Mouse (Mus musculus): ENCODE data around the gene Mog. TPM values are rescaled to one million over a fixed set of nuclear protein-coding genes. Genes with fewer than 3 reads are reported as not detected.

The Mog gene
- polyA plus RNA-seq, 1 experiment from 2014 or later = not detected

DNA sequence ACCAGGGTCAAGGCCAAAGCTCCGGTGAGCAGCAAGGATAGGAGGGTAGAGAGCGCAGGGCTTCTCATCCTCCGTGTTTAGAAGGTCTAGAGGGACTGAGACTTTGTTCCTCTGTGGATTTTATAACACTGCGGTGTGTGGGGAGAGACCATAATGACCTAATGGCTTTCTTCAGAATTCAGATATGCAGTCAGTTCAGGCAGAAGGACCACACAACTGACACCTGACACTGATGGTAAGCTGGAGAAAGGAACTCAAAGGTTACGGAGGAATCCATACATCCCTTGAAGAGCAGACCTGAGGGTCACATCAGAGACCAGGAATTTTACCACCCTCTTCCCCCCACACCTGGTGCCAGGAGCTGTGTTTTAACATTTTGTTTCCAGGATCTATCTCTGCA, 33.8 kb downstream of the Mog start, which contains the start of gene H2-M5:
Gene H2-M5 (minus strand): TSS at position 101 of the 400 bp plus-strand sequence.
- Histone ChIP-seq H3K4me1 (0 out of 2 replicates have a peak, but pooled peaks cover 3% of the 10 kb centered on the region), H3K9me3 (no peaks in the 10 kb centered on the region), H3K9ac (no peak within 1 kb of the TSS), H3K36me3 (no peaks in the 10 kb centered on the region), H3K27me3 (peaks cover 31% of the 10 kb centered on the region), H3K27ac (no peak within 1 kb of the TSS), H3K4me3 (0 out of 2 replicates have a peak within 1 kb of the TSS, but pooled peaks have one; percentile 3), H3K4me2 (peak within 1 kb of the TSS; percentile 27; the same call in 1 of the 2 replicates)
- no peak for ATAC-seq (ENCODE audit: insufficient number of reproducible peaks, low FRiP score, low TSS enrichment, low read depth)
- 27% methylated on average over 5 of the region's 5 CpGs for WGBS

GRCm38 (mm10) chr17:36988475-36988874, 34.7 kb downstream of the Mog start:
- Histone ChIP-seq H3K36me3 (no peaks in the 10 kb centered on the region), H3K27me3 (peaks cover 31% of the 10 kb centered on the region), H3K9ac (no peak overlapping the region), H3K9me3 (no peaks in the 10 kb centered on the region), H3K27ac (no peak overlapping the region), H3K4me1 (0 out of 2 replicates have a peak, but pooled peaks cover 3% of the 10 kb centered on the region), H3K4me2 (peak overlapping the region; percentile 27; the same call in 1 of the 2 replicates), H3K4me3 (0 out of 2 replicates have a peak overlapping the region, but pooled peaks have one; percentile 3)
- peak; percentile 35; the same call in 1 of the 2 replicates for ATAC-seq (ENCODE audit: insufficient number of reproducible peaks, low FRiP score, low TSS enrichment, low read depth)
- 8% methylated on average over 24 of the region's 24 CpGs for WGBS

DNA sequence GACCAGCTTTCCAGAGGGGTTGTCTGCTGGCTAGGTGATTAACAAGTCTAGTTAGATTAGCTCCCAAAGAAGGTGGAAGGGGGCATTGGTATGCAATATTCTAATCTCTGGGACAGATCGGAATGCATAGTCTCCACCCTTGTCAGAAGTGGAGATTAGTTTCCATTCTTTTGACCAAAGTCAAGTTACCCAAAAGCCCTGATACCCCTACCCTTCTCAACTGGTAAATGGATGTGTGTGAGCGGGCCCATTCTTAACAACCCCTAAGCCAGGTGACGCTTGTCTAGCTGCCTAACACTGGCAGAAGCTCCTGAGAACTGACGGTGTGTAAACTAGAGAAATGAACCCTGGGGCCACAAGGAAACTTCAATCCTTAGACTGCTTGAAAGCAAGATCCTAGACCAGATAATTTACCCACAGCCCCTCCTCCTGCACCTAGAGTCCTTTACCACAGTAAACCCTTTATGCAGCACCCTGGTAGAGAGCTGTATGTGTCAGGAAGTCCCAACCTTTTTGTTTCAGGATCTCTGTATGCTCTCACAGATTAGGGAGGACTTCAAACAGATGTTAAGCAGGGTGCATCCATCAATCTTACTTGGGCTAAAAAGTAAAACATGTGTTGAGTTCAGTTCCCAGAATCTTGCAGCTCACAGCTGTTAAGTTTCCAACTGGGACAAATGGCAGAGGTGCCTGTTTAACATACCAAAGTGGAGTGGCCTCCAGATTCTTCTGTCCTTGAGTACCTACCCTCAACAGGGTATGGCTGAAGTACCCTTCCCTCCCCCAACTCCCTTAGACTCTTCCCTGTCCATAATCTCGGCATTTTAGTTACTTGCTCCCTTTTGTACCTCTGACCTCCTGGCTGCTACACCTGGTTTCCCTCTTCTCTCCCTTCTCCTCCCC, 40.7 kb downstream of the Mog start:
- no peak for ATAC-seq (ENCODE audit: insufficient number of reproducible peaks, low FRiP score, low TSS enrichment, low read depth)
- H3K27me3 ChIP-seq = peaks cover 5% of the 10 kb centered on the region; the same call in 1 of the 2 replicates
- H3K4me2 ChIP-seq = no peak overlapping the region
- H3K4me3 ChIP-seq = no peak overlapping the region
- H3K4me1 ChIP-seq = 0 out of 2 replicates have a peak, but pooled peaks cover 5% of the 10 kb centered on the region
- no peaks in the 10 kb centered on the region for H3K9me3 ChIP-seq
- H3K36me3 ChIP-seq = no peaks in the 10 kb centered on the region
- H3K27ac ChIP-seq = no peak overlapping the region
- 34% methylated on average over 5 of the region's 5 CpGs for WGBS
- no peak overlapping the region for H3K9ac ChIP-seq

GRCm38 (mm10) chr17:36981845-36982244, 41.4 kb downstream of the Mog start:
- no peak overlapping the region for H3K27ac ChIP-seq
- H3K9me3 ChIP-seq = no peaks in the 10 kb centered on the region
- WGBS = 4% methylated on average over 4 of the region's 4 CpGs
- H3K4me3 ChIP-seq = no peak overlapping the region
- ATAC-seq (ENCODE audit: insufficient number of reproducible peaks, low FRiP score, low TSS enrichment, low read depth) = no peak
- H3K4me1 ChIP-seq = 0 out of 2 replicates have a peak, but pooled peaks cover 5% of the 10 kb centered on the region
- no peak overlapping the region for H3K9ac ChIP-seq
- H3K36me3 ChIP-seq = no peaks in the 10 kb centered on the region
- H3K27me3 ChIP-seq = peaks cover 4% of the 10 kb centered on the region; the same call in 1 of the 2 replicates
- H3K4me2 ChIP-seq = peak overlapping the region; percentile 34

- Histone ChIP-seq H3K36me3 (no peaks in the 10 kb centered on the region), H3K9ac (no peak within 1 kb of the TSS), H3K4me1 (0 out of 2 replicates have a peak, but pooled peaks cover 5% of the 10 kb centered on the region), H3K4me3 (0 out of 2 replicates have a peak within 1 kb of the TSS, but pooled peaks have one; percentile 4), H3K27me3 (0 out of 2 replicates have a peak, but pooled peaks cover under 1% of the 10 kb centered on the region), H3K27ac (no peak within 1 kb of the TSS), H3K9me3 (no peaks in the 10 kb centered on the region), H3K4me2 (peak within 1 kb of the TSS; percentile 34)
- no peak for ATAC-seq (ENCODE audit: insufficient number of reproducible peaks, low FRiP score, low TSS enrichment, low read depth)
- WGBS = 8% methylated on average over 18 of the region's 18 CpGs
Observed at GRCm38 (mm10) chr17:36981221-36981813, 41.9 kb downstream of the Mog start, which contains the start of gene 2410137M14Rik. 2410137M14Rik (minus strand) TSS chr17:36981237.

GRCm38 (mm10) chr17:36973271-36973787, 49.9 kb downstream of the Mog start:
- Histone ChIP-seq H3K27me3 (no peaks in the 10 kb centered on the region), H3K9ac (no peak overlapping the region), H3K36me3 (no peaks in the 10 kb centered on the region), H3K4me1 (no peaks in the 10 kb centered on the region), H3K9me3 (no peaks in the 10 kb centered on the region), H3K4me2 (no peak overlapping the region), H3K27ac (no peak overlapping the region), H3K4me3 (no peak overlapping the region)
- no peak for ATAC-seq (ENCODE audit: insufficient number of reproducible peaks, low FRiP score, low TSS enrichment, low read depth)
- 68% methylated on average over 8 of the region's 8 CpGs for WGBS

GRCm38 (mm10) chr17:36972791-36973190, 50.4 kb downstream of the Mog start:
- no peak overlapping the region for H3K4me2 ChIP-seq
- ATAC-seq (ENCODE audit: insufficient number of reproducible peaks, low FRiP score, low TSS enrichment, low read depth) = no peak
- H3K36me3 ChIP-seq = no peaks in the 10 kb centered on the region
- H3K9me3 ChIP-seq = no peaks in the 10 kb centered on the region
- H3K27me3 ChIP-seq = no peaks in the 10 kb centered on the region
- H3K4me3 ChIP-seq = no peak overlapping the region
- no peak overlapping the region for H3K27ac ChIP-seq
- no peak overlapping the region for H3K9ac ChIP-seq
- WGBS = 75% methylated on average over 3 of the region's 3 CpGs
- no peaks in the 10 kb centered on the region for H3K4me1 ChIP-seq

DNA sequence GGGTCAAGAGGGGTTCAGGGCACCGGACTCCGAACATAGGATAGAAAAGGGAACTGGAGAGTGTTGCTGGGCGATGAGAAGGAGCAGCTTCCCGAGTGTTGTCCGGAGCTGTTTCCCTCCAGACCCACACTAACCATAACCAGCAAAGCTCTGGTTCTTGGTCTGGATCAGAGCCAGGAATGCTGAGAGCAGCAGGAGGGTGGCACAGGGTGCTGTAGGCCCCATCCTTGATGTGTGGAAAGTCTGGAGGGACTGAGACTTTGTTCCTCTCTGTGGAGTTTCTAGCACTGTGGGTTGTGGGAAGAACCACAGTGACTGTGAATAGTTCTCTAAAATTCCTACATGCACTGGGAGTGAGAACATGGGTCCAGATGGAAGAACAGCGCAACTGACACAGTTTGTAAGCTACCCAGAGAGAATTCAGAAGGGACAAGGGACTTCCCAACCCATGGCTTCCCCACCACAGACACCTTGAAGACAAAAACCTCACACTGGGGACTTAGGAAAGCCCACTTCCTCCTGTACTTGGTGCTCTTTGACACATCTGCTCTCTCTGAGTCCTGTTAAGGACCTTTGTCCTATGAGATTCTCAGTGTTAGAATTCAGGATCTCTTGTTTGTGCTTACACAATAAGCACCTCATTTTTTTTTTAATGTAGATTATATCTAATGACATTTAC, 51.9 kb downstream of the Mog start:
- Histone ChIP-seq H3K27ac (no peak overlapping the region), H3K4me2 (no peak overlapping the region), H3K4me1 (no peaks in the 10 kb centered on the region), H3K9ac (no peak overlapping the region), H3K9me3 (no peaks in the 10 kb centered on the region), H3K4me3 (no peak overlapping the region), H3K27me3 (no peaks in the 10 kb centered on the region), H3K36me3 (no peaks in the 10 kb centered on the region)
- WGBS = 80% methylated on average over 6 of the region's 6 CpGs
- ATAC-seq (ENCODE audit: insufficient number of reproducible peaks, low FRiP score, low TSS enrichment, low read depth) = no peak

GRCm38 (mm10) chr17:36970316-36970890, 52.8 kb downstream of the Mog start:
- no peaks in the 10 kb centered on the region for H3K9me3 ChIP-seq
- no peak overlapping the region for H3K27ac ChIP-seq
- no peaks in the 10 kb centered on the region for H3K36me3 ChIP-seq
- no peak overlapping the region for H3K9ac ChIP-seq
- H3K4me1 ChIP-seq = no peaks in the 10 kb centered on the region
- ATAC-seq (ENCODE audit: insufficient number of reproducible peaks, low FRiP score, low TSS enrichment, low read depth) = no peak
- no peak overlapping the region for H3K4me2 ChIP-seq
- WGBS = 81% methylated on average over 14 of the region's 14 CpGs
- no peak overlapping the region for H3K4me3 ChIP-seq
- no peaks in the 10 kb centered on the region for H3K27me3 ChIP-seq

DNA sequence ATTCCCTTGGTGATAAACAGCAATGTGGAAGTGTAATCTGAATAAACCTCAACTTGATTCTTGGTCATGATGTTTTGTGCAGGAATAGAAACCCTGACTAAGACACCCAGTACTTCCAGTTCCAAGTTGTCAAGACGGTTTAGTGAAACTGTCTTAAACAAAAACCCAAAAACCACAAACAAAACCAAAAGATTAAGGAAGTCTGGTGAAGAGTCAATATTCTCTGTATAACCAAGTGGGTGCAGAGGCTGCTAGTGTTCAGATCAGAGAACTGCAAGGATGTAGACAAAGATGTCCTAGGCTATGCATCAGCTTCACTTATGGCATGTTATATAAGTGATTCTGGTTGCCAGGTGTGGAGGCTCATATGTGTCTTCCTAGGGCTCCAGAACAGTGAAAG, 56.3 kb downstream of the Mog start:
- Histone ChIP-seq H3K4me3 (no peak overlapping the region), H3K4me2 (no peak overlapping the region), H3K27ac (no peak overlapping the region), H3K4me1 (no peaks in the 10 kb centered on the region), H3K9me3 (no peaks in the 10 kb centered on the region), H3K27me3 (no peaks in the 10 kb centered on the region), H3K9ac (no peak overlapping the region), H3K36me3 (no peaks in the 10 kb centered on the region)
- 73% methylated on average over 1 of the region's 1 CpGs for WGBS
- no peak for ATAC-seq (ENCODE audit: insufficient number of reproducible peaks, low FRiP score, low TSS enrichment, low read depth)

DNA sequence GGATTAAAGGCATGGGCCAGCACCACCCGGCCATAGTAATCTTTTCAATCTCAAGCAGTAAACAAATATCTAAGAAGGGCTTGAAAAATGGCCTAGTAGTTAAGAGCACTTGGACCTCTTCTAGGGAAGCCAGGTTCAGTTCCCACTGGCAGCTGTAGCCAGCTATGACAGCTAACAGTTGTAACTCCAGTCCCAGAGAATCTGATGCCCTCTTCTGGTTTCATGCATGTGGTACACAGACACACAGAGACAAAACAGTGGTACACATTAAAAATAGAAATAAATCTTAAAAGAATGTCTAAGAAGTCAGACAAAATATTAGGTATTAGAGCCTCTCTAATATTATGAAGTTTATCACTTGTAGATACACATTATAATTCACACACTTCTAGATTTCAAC, 62.1 kb downstream of the Mog start:
- Histone ChIP-seq H3K27ac (no peak overlapping the region), H3K9me3 (no peaks in the 10 kb centered on the region), H3K27me3 (no peaks in the 10 kb centered on the region), H3K36me3 (peaks cover 6% of the 10 kb centered on the region), H3K9ac (no peak overlapping the region), H3K4me1 (peaks cover 14% of the 10 kb centered on the region), H3K4me2 (no peak overlapping the region), H3K4me3 (no peak overlapping the region)
- WGBS = 65% methylated on average over 1 of the region's 1 CpGs
- ATAC-seq (ENCODE audit: insufficient number of reproducible peaks, low FRiP score, low TSS enrichment, low read depth) = no peak

All from limb, embryonic 15.5 days (tissue).